Mouse (Mus musculus) liver, postnatal 0 days (tissue): Measurements from ENCODE around the gene Zfp160. TPM values are rescaled to one million over a fixed set of nuclear protein-coding genes. Genes with fewer than 3 reads are reported as not detected.

Experiments
- ATAC-seq: fragments of 200-750 bp; cut with Nextera tagmentation; 2 replicates; pipeline ENCODE4 v1.8.0; 2017; ENCODE audit warnings: mild to moderate bottlenecking, moderate library complexity
- DNase-seq: peaks from one replicate; pipeline ENCODE4 v3.0.0-alpha.2; 2016
- H3K27ac ChIP-seq: fragments of 300-500 bp; sonication (generic); 2 replicates; pipeline ENCODE4 v1.5.1; 2014; ENCODE audit warnings: antibody characterized with exemption, moderate library complexity, mild to moderate bottlenecking, low read depth
- H3K27me3 ChIP-seq: fragments of 300-500 bp; sonication (generic); 2 replicates; pipeline ENCODE4 v1.6.1; 2014; ENCODE audit warnings: low read length, control low read depth, mixed read lengths; ENCODE audit not compliant: insufficient read depth
- H3K36me3 ChIP-seq: fragments of 300-500 bp; sonication (generic); replicated peaks from 2 replicates; pipeline ENCODE4 v1.6.1; 2014; ENCODE audit warnings: mild to moderate bottlenecking, control low read depth, low read length, moderate library complexity, mixed read lengths; ENCODE audit not compliant: insufficient read depth
- H3K4me1 ChIP-seq: fragments of 300-500 bp; sonication (generic); 2 replicates; pipeline ENCODE4 v1.6.1; 2014; ENCODE audit warnings: antibody characterized with exemption, mild to moderate bottlenecking, control low read depth; ENCODE audit not compliant: insufficient read depth
- H3K4me2 ChIP-seq: fragments of 300-500 bp; sonication (generic); 2 replicates; pipeline ENCODE4 v1.6.1; 2014; ENCODE audit warnings: low read depth, mild to moderate bottlenecking, low read length, moderate library complexity, mixed read lengths
- H3K4me3 ChIP-seq: fragments of 300-500 bp; sonication (generic); 2 replicates; pipeline ENCODE4 v1.5.1; 2014; ENCODE audit warnings: low read depth, low read length
- H3K9ac ChIP-seq: fragments of 300-500 bp; sonication (generic); replicated peaks from 2 replicates; pipeline ENCODE4 v1.6.1; 2014; ENCODE audit warnings: mild to moderate bottlenecking, moderate library complexity
- H3K9me3 ChIP-seq: fragments of 300-500 bp; sonication (generic); 2 replicates; pipeline ENCODE4 v1.6.1; 2016; ENCODE audit warnings: mild to moderate bottlenecking, control low read depth, low read length, mixed read lengths
- CTCF ChIP-seq: sonication (generic); IDR thresholded peaks from 2 replicates; pipeline ENCODE4 v1.5.1; 2016; ENCODE audit warnings: antibody characterized with exemption, low read depth
- EP300 ChIP-seq: IDR thresholded peaks from 2 replicates; pipeline ENCODE4 v1.6.1; 2016; ENCODE audit warnings: antibody characterized with exemption, low read depth, mild to moderate bottlenecking
- WGBS: fragments of 180-500 bp; shearing (Covaris S2); extraction: QIAGEN DNeasy Blood & Tissue Kit; methylation state at CpG from one replicate; pipeline ENCODE4 v1.1.7; 2014; ENCODE audit not compliant: insufficient replicate concordance; 5-methylcytosine and 5-hydroxymethylcytosine counted together
- polyA plus RNA-seq: library from polyadenylated mRNA; unstranded; fragments of >200 nt; fragmentation: Nextera tagmentation; extraction: Ambion mirVana; gene quantifications from 2 replicates; pipeline ENCODE4 v1.2.1, GENCODE M21; 2015

Zfp160 gene
- polyA plus RNA-seq, result 2.5 and 3.3 TPM in 2 replicates

DNA sequence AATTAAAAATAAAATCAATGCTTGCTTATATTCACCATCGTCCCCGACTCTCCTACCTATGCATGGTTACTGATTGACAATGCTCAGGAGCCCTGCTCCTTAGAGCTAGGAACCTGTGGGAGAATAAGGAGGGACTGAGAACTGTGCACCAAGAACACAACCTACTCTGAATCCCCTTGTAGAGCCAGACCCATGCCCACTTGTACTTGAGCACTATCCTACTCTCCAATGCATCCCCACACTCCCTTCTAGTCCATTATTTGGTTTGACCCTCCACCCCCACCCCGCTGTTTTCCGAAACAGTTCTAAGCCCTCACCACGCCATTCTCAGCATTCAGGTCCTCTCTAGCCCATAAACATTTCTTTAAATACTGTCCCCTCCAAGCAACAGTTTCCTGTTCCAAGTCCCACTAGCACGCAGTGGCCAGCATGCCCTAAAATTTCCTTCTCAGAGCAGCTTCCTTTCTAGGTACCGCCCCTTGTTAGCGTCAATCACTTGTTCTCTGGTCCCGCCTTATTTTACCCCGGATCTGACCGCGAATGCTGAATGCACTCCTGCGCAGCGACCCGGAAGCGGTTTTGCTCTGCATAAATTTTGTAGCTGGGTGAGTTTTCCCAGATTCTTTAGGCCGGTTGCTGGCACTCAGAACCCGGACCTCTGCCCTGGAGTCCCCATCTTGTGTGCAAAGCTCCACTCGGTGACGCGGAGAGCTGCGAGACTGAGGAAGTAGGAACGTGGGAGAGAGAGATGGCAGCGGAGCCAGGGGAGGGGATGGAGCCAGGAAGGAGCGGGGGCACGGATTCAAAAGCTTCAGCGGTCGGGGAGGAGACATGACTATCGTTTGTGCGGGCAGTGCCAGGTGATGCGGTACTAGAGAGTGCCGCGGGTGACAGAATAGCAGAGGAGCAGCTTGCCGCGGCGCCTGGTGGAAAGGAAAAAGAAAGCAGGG lies at the start of gene Zfp160:
Zfp160 (plus strand) TSS at position 522 of the 950 bp plus-strand sequence.
- Histone ChIP-seq H3K9ac (peak within 1 kb of the TSS; percentile 85), H3K4me1 (peaks cover 12% of the 10 kb centered on the region), H3K27ac (peak within 1 kb of the TSS; percentile 94), H3K4me3 (peak within 1 kb of the TSS; percentile 92), H3K36me3 (peaks cover 5% of the 10 kb centered on the region), H3K4me2 (peak within 1 kb of the TSS; percentile 81), H3K27me3 (no peaks in the 10 kb centered on the region), H3K9me3 (no peaks in the 10 kb centered on the region)
- ATAC-seq, result peak; percentile 96
- 5% methylated on average over 36 of the region's 36 CpGs for WGBS
- 0 out of 2 replicates have a peak, but pooled peaks have one; percentile 1 for TF ChIP-seq CTCF
- TF ChIP-seq EP300, result peak; percentile 35; the same call in 1 of the 2 replicates
- peak; percentile 86 for DNase-seq

- WGBS, result 92% methylated on average over 5 of the region's 5 CpGs
- H3K9me3 ChIP-seq, result no peaks in the 10 kb centered on the region
- H3K4me2 ChIP-seq, result no peak overlapping the region
- H3K27me3 ChIP-seq, result no peaks in the 10 kb centered on the region
- no peaks in the 10 kb centered on the region for H3K4me1 ChIP-seq
- DNase-seq (no peak), ATAC-seq (no peak)
- peaks cover 99% of the 10 kb centered on the region for H3K36me3 ChIP-seq
- TF ChIP-seq CTCF, result no peak
- no peak overlapping the region for H3K27ac ChIP-seq
- no peak overlapping the region for H3K9ac ChIP-seq
- H3K4me3 ChIP-seq, result no peak overlapping the region
Observed at GRCm38 (mm10) chr17:20960386-20960785, 48.3 kb upstream of the Zfp160 start.

GRCm38 (mm10) chr17:20965421-20965820 lies 43.3 kb upstream of the Zfp160 start:
- 93% methylated on average over 4 of the region's 4 CpGs for WGBS
- TF ChIP-seq CTCF, result no peak
- TF ChIP-seq EP300, result no peak
- Histone ChIP-seq H3K4me2 (no peak overlapping the region), H3K4me1 (no peaks in the 10 kb centered on the region), H3K9me3 (no peaks in the 10 kb centered on the region), H3K36me3 (peaks cover 79% of the 10 kb centered on the region), H3K27me3 (no peaks in the 10 kb centered on the region), H3K27ac (no peak overlapping the region), H3K9ac (no peak overlapping the region), H3K4me3 (no peak overlapping the region)
- no peak for DNase-seq
- ATAC-seq, result no peak

DNA sequence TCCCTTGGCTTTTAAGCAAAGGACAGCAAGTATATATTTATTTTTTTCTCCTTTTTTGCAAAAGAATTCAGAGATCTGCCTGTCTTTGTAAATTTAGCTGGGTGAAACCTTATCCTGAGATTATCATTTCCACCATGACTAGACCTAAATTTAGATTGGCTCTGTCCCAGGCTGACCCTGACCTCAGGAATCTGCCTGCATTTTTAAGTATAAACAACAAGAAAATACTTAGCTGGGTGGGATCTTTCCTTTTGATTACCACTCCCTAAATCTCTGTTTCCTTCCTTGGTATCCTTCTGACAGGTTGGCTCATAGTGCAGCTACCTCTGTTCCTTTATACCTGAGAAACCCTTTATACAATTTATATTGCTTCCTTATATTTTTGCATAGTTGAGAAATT lies 42.0 kb upstream of the Zfp160 start:
- DNase-seq (no peak), ATAC-seq (no peak)
- Histone ChIP-seq H3K27ac (no peak overlapping the region), H3K4me2 (no peak overlapping the region), H3K4me3 (no peak overlapping the region), H3K4me1 (no peaks in the 10 kb centered on the region), H3K9ac (no peak overlapping the region), H3K36me3 (peaks cover 67% of the 10 kb centered on the region), H3K9me3 (no peaks in the 10 kb centered on the region), H3K27me3 (no peaks in the 10 kb centered on the region)
- TF ChIP-seq EP300 (no peak), CTCF (no peak)

GRCm38 (mm10) chr17:20993716-20994115 lies 15.0 kb upstream of the Zfp160 start:
- no peaks in the 10 kb centered on the region for H3K36me3 ChIP-seq
- no peak overlapping the region for H3K4me3 ChIP-seq
- no peak overlapping the region for H3K27ac ChIP-seq
- no peaks in the 10 kb centered on the region for H3K27me3 ChIP-seq
- no peaks in the 10 kb centered on the region for H3K4me1 ChIP-seq
- DNase-seq, result no peak
- no peak overlapping the region for H3K9ac ChIP-seq
- ATAC-seq, result no peak
- H3K4me2 ChIP-seq, result no peak overlapping the region
- 58% methylated on average over 2 of the region's 2 CpGs for WGBS
- no peaks in the 10 kb centered on the region for H3K9me3 ChIP-seq
- TF ChIP-seq CTCF (no peak), EP300 (no peak)

- Histone ChIP-seq H3K4me1 (no peaks in the 10 kb centered on the region), H3K27me3 (no peaks in the 10 kb centered on the region), H3K4me2 (no peak within 1 kb of the TSS), H3K36me3 (no peaks in the 10 kb centered on the region), H3K4me3 (no peak within 1 kb of the TSS), H3K9me3 (no peaks in the 10 kb centered on the region), H3K27ac (no peak within 1 kb of the TSS), H3K9ac (no peak within 1 kb of the TSS)
- TF ChIP-seq CTCF (no peak), EP300 (no peak)
- DNase-seq, result no peak
- no peak for ATAC-seq
Observed at GRCm38 (mm10) chr17:20996364-20996763, 12.3 kb upstream of the Zfp160 start, which contains the start of gene Vmn1r233. Gene Vmn1r233 (minus strand): TSS chr17:20996464.
